Mouse (Mus musculus) ES-E14 (cell line): ENCODE measurements around the gene Cd163l1. TPM values are rescaled to one million over a fixed set of nuclear protein-coding genes. Genes with fewer than 3 reads are reported as not detected.

Experiments used
- DNase-seq: peaks from one replicate; pipeline ENCODE4 v3.0.0-alpha.2; 2013; ENCODE audit warnings: low read depth, low spot score
- H3K27ac ChIP-seq: 2 replicates; pipeline ENCODE4 v1.5.1; 2012; ENCODE audit warnings: low read depth, mild to moderate bottlenecking, low read length, moderate library complexity, mixed read lengths; ENCODE audit not compliant: poor library complexity, insufficient read depth, severe bottlenecking
- H3K36me3 ChIP-seq: 2 replicates; pipeline ENCODE4 v1.6.1; 2012; ENCODE audit warnings: mild to moderate bottlenecking, low read length, moderate library complexity, mixed read lengths; ENCODE audit not compliant: control insufficient read depth, poor library complexity, insufficient read depth, severe bottlenecking
- H3K4me1 ChIP-seq, 2 experiments: fragments of 150-350 bp in 1 of 2; sonication (generic) in 1 of 2; 2 replicates each; pipeline ENCODE4 v1.6.1; 2012; ENCODE audit warnings: low read length in 2 of 2, mild to moderate bottlenecking in 1 of 2, mixed read lengths in 1 of 2; ENCODE audit not compliant: control insufficient read depth in 2 of 2, insufficient read depth in 2 of 2, poor library complexity in 1 of 2
- H3K4me3 ChIP-seq, 2 experiments: fragments of 150-350 bp in 1 of 2; sonication (generic) in 1 of 2; 2 replicates each; pipeline ENCODE4 v1.5.1; 2012; ENCODE audit warnings: low read length in 2 of 2, low read depth in 1 of 2, mild to moderate bottlenecking in 1 of 2, mixed read lengths in 1 of 2; ENCODE audit not compliant: insufficient read depth in 1 of 2, poor library complexity in 1 of 2, severe bottlenecking in 1 of 2
- H3K9ac ChIP-seq: 2 replicates; pipeline ENCODE4 v1.6.1; 2012; ENCODE audit warnings: low read depth, mild to moderate bottlenecking, low read length, mixed read lengths; ENCODE audit not compliant: poor library complexity, insufficient read depth, severe bottlenecking
- H3K9me3 ChIP-seq: fragments of 150-350 bp; sonication (generic); 2 replicates; pipeline ENCODE4 v1.6.1; 2012; ENCODE audit warnings: low read depth, mild to moderate bottlenecking, low read length; ENCODE audit not compliant: control insufficient read depth, insufficient read depth
- CHD2 ChIP-seq: IDR thresholded peaks from 2 replicates; pipeline ENCODE4 v1.6.1; 2014; ENCODE audit warnings: mild to moderate bottlenecking, low read depth, low read length, inconsistent platforms
- HCFC1 ChIP-seq: IDR thresholded peaks from 2 replicates; pipeline ENCODE4 v1.6.1; 2012; ENCODE audit warnings: low read length, inconsistent platforms, borderline replicate concordance; ENCODE audit not compliant: insufficient read depth
- MAFK ChIP-seq: IDR thresholded peaks from 2 replicates; pipeline ENCODE4 v1.6.1; 2014; ENCODE audit warnings: mild to moderate bottlenecking, low read depth, low read length, inconsistent platforms; ENCODE audit not compliant: insufficient read depth
- ZC3H11A ChIP-seq: IDR thresholded peaks from 2 replicates; pipeline ENCODE4 v1.6.1; 2012; ENCODE audit warnings: low read depth, mild to moderate bottlenecking, inconsistent platforms, low read length, borderline replicate concordance
- ZNF384 ChIP-seq: IDR thresholded peaks from 2 replicates; pipeline ENCODE4 v1.6.1; 2012; ENCODE audit warnings: low read depth, low read length, inconsistent platforms
- in situ Hi-C, 2 experiments: fragments of 600-800 bp; cut with MboI; formaldehyde crosslinking; loops; one replicate each; pipeline ENCODE4 v1.15.1; 2025; ENCODE audit warnings: low sequenced_read_pairs in 2 of 2, inconsistent platforms in 1 of 2; ENCODE audit not compliant: unreplicated experiment in 2 of 2
- total RNA-seq: library from RNA; depleted of rRNA; stranded (reverse); fragments of 300-350 nt; gene quantifications from 2 replicates; pipeline ENCODE4 v1.2.3, GENCODE M21; 2012

Cd163l1 gene
- total RNA-seq, 1 experiment, result not detected

DNA sequence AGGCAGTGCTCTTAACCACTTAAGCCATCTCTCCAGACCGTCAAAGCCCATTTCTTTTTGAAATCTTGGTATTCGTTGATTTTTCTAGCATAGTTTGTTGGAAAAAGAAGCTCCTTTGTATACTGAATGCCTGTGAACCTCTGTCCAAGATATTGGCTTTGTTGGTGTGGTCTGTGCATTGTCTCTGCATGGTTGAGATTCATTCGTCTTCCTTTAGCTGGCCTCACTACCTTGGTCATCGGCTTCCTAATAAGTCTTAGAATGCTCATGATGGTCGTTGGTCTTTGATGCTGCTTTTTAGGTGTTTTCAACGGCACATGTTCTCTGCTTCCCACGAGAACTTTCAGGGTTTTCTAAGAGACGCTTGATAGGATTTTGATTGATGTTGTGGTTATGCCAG, 22.1 kb upstream of the Cd163l1 start:
- TF ChIP-seq ZNF384, result no peak
- no peak for TF ChIP-seq HCFC1
- no peak for TF ChIP-seq CHD2
- no peak for TF ChIP-seq MAFK
- no peak for TF ChIP-seq ZC3H11A
- no peaks in the 10 kb centered on the region for H3K4me1 ChIP-seq
- in situ Hi-C loops, result no loop called here

DNA sequence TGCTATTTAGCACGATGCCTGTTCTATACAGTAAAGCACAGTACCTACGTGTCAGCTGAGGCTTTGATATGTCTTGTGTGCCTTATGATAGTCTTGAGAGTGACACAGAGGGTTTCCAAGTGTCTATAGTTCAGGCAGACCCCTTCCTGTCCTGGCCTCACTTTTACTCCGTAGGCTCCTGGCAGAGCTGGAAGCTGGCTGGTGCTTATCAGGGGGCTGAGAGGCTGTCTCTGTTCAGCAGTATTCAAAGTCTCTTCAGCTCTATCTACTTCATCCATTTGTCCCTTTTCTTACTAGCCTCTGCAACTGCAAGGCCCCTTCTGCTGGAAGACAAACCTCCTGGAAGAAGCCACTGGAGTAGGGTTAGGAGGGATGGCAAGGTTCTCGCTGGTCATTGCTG, 17.0 kb upstream of the Cd163l1 start:
- no peak for DNase-seq
- Histone ChIP-seq H3K27ac (no peak overlapping the region), H3K36me3 (no peaks in the 10 kb centered on the region), H3K4me1 (no peaks in the 10 kb centered on the region), H3K9me3 (no peaks in the 10 kb centered on the region), H3K9ac (no peak overlapping the region), H3K4me3 (no peak overlapping the region)
- no peak for TF ChIP-seq ZC3H11A
- no peak for TF ChIP-seq CHD2
- no peak for TF ChIP-seq HCFC1
- in situ Hi-C loops, result no loop called here

More for the DNA sequence above, 22.1 kb upstream of the Cd163l1 start:
- no peak overlapping the region for H3K9ac ChIP-seq
- H3K9me3 ChIP-seq, result no peaks in the 10 kb centered on the region
- no peak overlapping the region for H3K27ac ChIP-seq
- DNase-seq, result no peak
- no peak overlapping the region for H3K4me3 ChIP-seq
- H3K36me3 ChIP-seq, result no peaks in the 10 kb centered on the region

DNA sequence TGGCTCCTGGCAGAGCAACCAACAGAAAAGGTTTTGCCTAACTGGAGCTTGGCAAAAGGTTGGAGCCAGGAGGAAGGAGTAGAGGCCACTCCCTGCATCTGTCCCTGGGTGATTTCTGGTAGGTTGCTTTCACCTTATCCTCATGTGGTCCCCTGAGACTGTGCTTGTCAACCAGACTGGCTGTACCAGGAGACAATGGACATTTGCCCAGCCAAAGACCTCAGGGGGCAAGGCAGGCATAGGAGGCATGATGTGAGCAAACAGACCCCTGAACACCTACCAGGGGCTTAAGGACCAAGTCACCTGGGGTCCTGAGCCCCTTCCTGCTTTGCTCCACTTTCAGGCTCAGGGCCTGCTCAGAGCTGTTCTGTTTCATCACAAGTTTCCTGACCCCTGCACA, 12.2 kb upstream of the Cd163l1 start, which contains the start of gene Olfr524:
TSS of gene Olfr524 (minus strand) at position 101 of the 400 bp plus-strand sequence.
- Histone ChIP-seq H3K4me3 (no peak within 1 kb of the TSS), H3K36me3 (no peaks in the 10 kb centered on the region), H3K4me1 (no peaks in the 10 kb centered on the region), H3K9ac (no peak within 1 kb of the TSS), H3K27ac (no peak within 1 kb of the TSS), H3K9me3 (no peaks in the 10 kb centered on the region)
- no peak for DNase-seq
- no peak for TF ChIP-seq CHD2
- no peak for TF ChIP-seq MAFK
- no peak for TF ChIP-seq HCFC1
- no peak for TF ChIP-seq ZNF384
- no peak for TF ChIP-seq ZC3H11A
- in situ Hi-C loops, result no loop called here

- H3K9me3 ChIP-seq, result no peaks in the 10 kb centered on the region
Observed at GRCm38 (mm10) chr7:140206904-140207303, 11.2 kb upstream of the Cd163l1 start.

GRCm38 (mm10) chr7:140208153-140208552, 9.9 kb upstream of the Cd163l1 start:
- Histone ChIP-seq H3K4me1 (no peaks in the 10 kb centered on the region), H3K9ac (no peak overlapping the region), H3K9me3 (no peaks in the 10 kb centered on the region), H3K4me3 (no peak overlapping the region), H3K27ac (no peak overlapping the region), H3K36me3 (no peaks in the 10 kb centered on the region)
- DNase-seq, result no peak
- TF ChIP-seq MAFK, result no peak
- in situ Hi-C loops, result no loop called here

More at GRCm38 (mm10) chr7:140206904-140207303, 11.2 kb upstream of the Cd163l1 start:
- DNase-seq, result no peak
- Histone ChIP-seq H3K36me3 (no peaks in the 10 kb centered on the region), H3K9ac (no peak overlapping the region), H3K4me1 (no peaks in the 10 kb centered on the region), H3K27ac (no peak overlapping the region), H3K4me3 (no peak overlapping the region)
- TF ChIP-seq CHD2, result no peak
- TF ChIP-seq ZC3H11A, result no peak
- no peak for TF ChIP-seq HCFC1
- in situ Hi-C loops, result no loop called here
